Mouse (Mus musculus): ENCODE data around the gene St3gal4. TPM values are rescaled to one million over a fixed set of nuclear protein-coding genes. Genes with fewer than 3 reads are reported as not detected.

Gene St3gal4
- polyA plus RNA-seq, 1 experiment from 2014 or later, result 11.7 TPM

GRCm38 (mm10) chr9:35131637-35132397 is 12.7 kb upstream of the St3gal4 start:
- TF ChIP-seq CTCF (IDR thresholded peaks at IDR 0.05; ENCODE audit: low read depth), result no peak
- Histone ChIP-seq H3K4me1 (replicated peaks; ENCODE audit: insufficient read depth, low read length) (no peaks in the 10 kb centered on the region), H3K4me3 (replicated peaks; ENCODE audit: low read depth, low read length) (no peak overlapping the region), H3K9me3 (replicated peaks; ENCODE audit: low read length) (no peaks in the 10 kb centered on the region), H3K27ac (no peak overlapping the region), H3K4me2 (ENCODE audit: low read length) (no peak overlapping the region), H3K27me3 (ENCODE audit: insufficient read depth, low read length) (no peaks in the 10 kb centered on the region), H3K36me3 (ENCODE audit: insufficient read depth, low read length) (0 out of 2 replicates have a peak, but pooled peaks cover 6% of the 10 kb centered on the region), H3K9ac (ENCODE audit: low read depth, low read length) (no peak overlapping the region)
- WGBS, result 81% methylated on average over 16 of the region's 16 CpGs
- DNase-seq (ENCODE audit: low spot score) (no peak), ATAC-seq (replicated peaks; ENCODE audit: low FRiP score, low read depth) (no peak)

GRCm38 (mm10) chr9:35128995-35129418 is 9.9 kb upstream of the St3gal4 start:
- no peak overlapping the region for H3K4me2 ChIP-seq (ENCODE audit: low read length)
- H3K9ac ChIP-seq (ENCODE audit: low read depth, low read length), result no peak overlapping the region
- H3K36me3 ChIP-seq (ENCODE audit: insufficient read depth, low read length), result peaks cover 18% of the 10 kb centered on the region; the same call in 1 of the 2 replicates
- no peaks in the 10 kb centered on the region for H3K4me1 ChIP-seq (replicated peaks; ENCODE audit: insufficient read depth, low read length)
- peak overlapping the region; percentile 25; the same call in 1 of the 2 replicates for H3K27ac ChIP-seq
- no peak for TF ChIP-seq CTCF (IDR thresholded peaks at IDR 0.05; ENCODE audit: low read depth)
- ATAC-seq (replicated peaks; ENCODE audit: low FRiP score, low read depth), result peak; percentile 81
- H3K27me3 ChIP-seq (ENCODE audit: insufficient read depth, low read length), result no peaks in the 10 kb centered on the region
- 63% methylated on average over 9 of the region's 9 CpGs for WGBS
- H3K4me3 ChIP-seq (replicated peaks; ENCODE audit: low read depth, low read length), result no peak overlapping the region
- peak; percentile 36 for DNase-seq (ENCODE audit: low spot score)
- H3K9me3 ChIP-seq (replicated peaks; ENCODE audit: low read length), result no peaks in the 10 kb centered on the region

GRCm38 (mm10) chr9:35128564-35128963 is 9.5 kb upstream of the St3gal4 start:
- H3K36me3 ChIP-seq (ENCODE audit: insufficient read depth, low read length), result peaks cover 18% of the 10 kb centered on the region; the same call in 1 of the 2 replicates
- H3K4me2 ChIP-seq (ENCODE audit: low read length), result no peak overlapping the region
- no peaks in the 10 kb centered on the region for H3K4me1 ChIP-seq (replicated peaks; ENCODE audit: insufficient read depth, low read length)
- H3K27ac ChIP-seq, result peak overlapping the region; percentile 25; the same call in 1 of the 2 replicates
- 84% methylated on average over 3 of the region's 3 CpGs for WGBS
- DNase-seq (ENCODE audit: low spot score) (no peak), ATAC-seq (replicated peaks; ENCODE audit: low FRiP score, low read depth) (no peak)
- H3K4me3 ChIP-seq (replicated peaks; ENCODE audit: low read depth, low read length), result no peak overlapping the region
- no peak for TF ChIP-seq CTCF (IDR thresholded peaks at IDR 0.05; ENCODE audit: low read depth)
- no peaks in the 10 kb centered on the region for H3K9me3 ChIP-seq (replicated peaks; ENCODE audit: low read length)
- H3K27me3 ChIP-seq (ENCODE audit: insufficient read depth, low read length), result no peaks in the 10 kb centered on the region
- no peak overlapping the region for H3K9ac ChIP-seq (ENCODE audit: low read depth, low read length)

DNA sequence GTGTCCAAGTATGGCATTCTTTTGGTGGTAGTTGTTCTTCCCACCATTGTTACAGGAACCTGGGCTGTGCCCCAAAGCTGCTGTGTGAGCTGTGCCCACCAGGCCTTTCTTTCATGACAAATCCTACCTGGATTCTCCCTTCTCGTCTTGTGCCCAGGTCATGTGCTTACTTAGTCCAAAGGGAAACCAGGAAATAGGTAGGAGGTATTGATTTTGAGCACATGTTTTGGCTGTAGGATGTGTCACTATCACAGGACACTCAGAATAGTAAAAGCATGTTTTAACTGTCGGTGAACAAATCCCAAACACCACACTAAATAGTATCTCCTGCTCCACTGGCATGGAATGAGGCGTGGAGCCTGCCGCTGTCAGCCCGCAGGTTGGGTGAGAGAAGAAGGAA is 8.5 kb upstream of the St3gal4 start:
- no peak overlapping the region for H3K9ac ChIP-seq (ENCODE audit: low read depth, low read length)
- no peak overlapping the region for H3K4me3 ChIP-seq (replicated peaks; ENCODE audit: low read depth, low read length)
- H3K27me3 ChIP-seq (ENCODE audit: insufficient read depth, low read length), result no peaks in the 10 kb centered on the region
- WGBS, result 87% methylated on average over 5 of the region's 5 CpGs
- no peak for TF ChIP-seq CTCF (IDR thresholded peaks at IDR 0.05; ENCODE audit: low read depth)
- DNase-seq (ENCODE audit: low spot score) (no peak), ATAC-seq (replicated peaks; ENCODE audit: low FRiP score, low read depth) (no peak)
- H3K9me3 ChIP-seq (replicated peaks; ENCODE audit: low read length), result no peaks in the 10 kb centered on the region
- H3K27ac ChIP-seq, result no peak overlapping the region
- peaks cover 18% of the 10 kb centered on the region for H3K36me3 ChIP-seq (ENCODE audit: insufficient read depth, low read length)
- H3K4me2 ChIP-seq (ENCODE audit: low read length), result no peak overlapping the region
- no peaks in the 10 kb centered on the region for H3K4me1 ChIP-seq (replicated peaks; ENCODE audit: insufficient read depth, low read length)

GRCm38 (mm10) chr9:35127147-35127546 is 8.1 kb upstream of the St3gal4 start:
- Histone ChIP-seq H3K4me1 (replicated peaks; ENCODE audit: insufficient read depth, low read length) (no peaks in the 10 kb centered on the region), H3K27me3 (ENCODE audit: insufficient read depth, low read length) (no peaks in the 10 kb centered on the region), H3K27ac (no peak overlapping the region), H3K9me3 (replicated peaks; ENCODE audit: low read length) (no peaks in the 10 kb centered on the region), H3K4me3 (replicated peaks; ENCODE audit: low read depth, low read length) (no peak overlapping the region), H3K36me3 (ENCODE audit: insufficient read depth, low read length) (peaks cover 18% of the 10 kb centered on the region), H3K4me2 (ENCODE audit: low read length) (no peak overlapping the region), H3K9ac (ENCODE audit: low read depth, low read length) (no peak overlapping the region)
- ATAC-seq (replicated peaks; ENCODE audit: low FRiP score, low read depth) (no peak), DNase-seq (ENCODE audit: low spot score) (no peak)
- 61% methylated on average over 6 of the region's 6 CpGs for WGBS
- TF ChIP-seq CTCF (IDR thresholded peaks at IDR 0.05; ENCODE audit: low read depth), result no peak

DNA sequence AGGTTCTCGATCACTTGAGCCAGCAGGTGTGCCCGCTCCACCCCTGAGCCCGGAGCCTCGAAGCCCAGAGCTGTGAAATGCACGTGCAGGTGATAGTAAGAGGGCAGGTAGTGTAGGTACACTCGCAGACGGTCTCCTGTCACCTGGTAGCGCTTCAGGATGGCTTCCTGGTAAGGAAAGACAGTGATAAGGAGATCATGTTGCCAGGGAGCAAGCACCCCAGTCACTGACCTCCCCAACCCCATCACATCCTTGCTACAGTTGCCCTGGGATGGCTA is 5.5 kb upstream of the St3gal4 start:
- ATAC-seq (replicated peaks; ENCODE audit: low FRiP score, low read depth) (no peak), DNase-seq (ENCODE audit: low spot score) (no peak)
- Histone ChIP-seq H3K4me1 (replicated peaks; ENCODE audit: insufficient read depth, low read length) (no peaks in the 10 kb centered on the region), H3K27ac (no peak overlapping the region), H3K4me3 (replicated peaks; ENCODE audit: low read depth, low read length) (no peak overlapping the region), H3K9ac (ENCODE audit: low read depth, low read length) (no peak overlapping the region), H3K4me2 (ENCODE audit: low read length) (no peak overlapping the region), H3K36me3 (ENCODE audit: insufficient read depth, low read length) (peaks cover 18% of the 10 kb centered on the region), H3K27me3 (ENCODE audit: insufficient read depth, low read length) (no peaks in the 10 kb centered on the region), H3K9me3 (replicated peaks; ENCODE audit: low read length) (no peaks in the 10 kb centered on the region)
- no peak for TF ChIP-seq CTCF (IDR thresholded peaks at IDR 0.05; ENCODE audit: low read depth)
- WGBS, result 93% methylated on average over 8 of the region's 8 CpGs

Measured in kidney, postnatal 0 days (tissue).